Comparison of ENCODE assay signal across 15 mouse cellular contexts in the genomic region with DNA sequence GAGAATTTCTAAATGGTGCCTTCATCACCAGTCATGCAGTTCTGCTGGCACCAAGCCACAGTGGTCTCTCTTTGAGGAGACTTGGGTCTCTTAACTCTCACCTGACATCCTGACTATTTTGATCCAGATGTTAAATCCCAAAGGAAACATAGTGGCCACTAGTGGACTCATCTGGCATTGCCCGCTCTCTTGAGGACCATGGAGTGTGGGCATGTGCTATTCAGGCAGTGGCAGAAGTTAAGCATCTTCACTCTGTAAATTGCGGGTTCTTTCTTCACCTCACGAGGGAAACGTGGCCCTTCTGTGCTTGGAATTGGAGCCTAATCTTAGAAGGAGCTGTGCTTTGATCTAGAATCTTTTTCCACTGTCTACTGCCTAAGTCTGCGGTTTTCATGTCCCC.
DNase-seq lines count a peak whose midpoint lies in the region; ATAC-seq and TF ChIP-seq lines count a peak whose summit lies in the region.
"Had no signal": no experiment of that assay in that cellular context is flagged by ENCODE, and none has a peak within 500 bp of the region (broad histone marks: within the 10 kb centered on the region; RNA-seq: fewer than 3 reads in every experiment).

No protein-coding gene starts in this region.

- no peaks in the 10 kb centered on the region for H3K4me1 ChIP-seq in heart, adult 2 months (ENCODE audit: control insufficient read depth, insufficient read depth, low read length)
- H3K4me1 ChIP-seq in liver, adult 2 months (ENCODE audit: control insufficient read depth, insufficient read depth, low read length): no peaks in the 10 kb centered on the region
- no peaks in the 10 kb centered on the region for H3K4me1 ChIP-seq in liver, embryonic 11.5 days (replicated peaks; ENCODE audit: control insufficient read depth, insufficient read depth, low read length)
- no peaks in the 10 kb centered on the region for H3K4me1 ChIP-seq in cortical plate, adult 2 months (ENCODE audit: control insufficient read depth, insufficient read depth, low read length)
- H3K4me1 ChIP-seq: embryonic facial prominence, embryonic 12.5 days; forebrain, embryonic 12.5 days; limb, embryonic 15.5 days; midbrain, embryonic 12.5 days; neural tube, embryonic 12.5 days had no signal

- no peak overlapping the region for H3K9ac ChIP-seq in heart, adult 2 months (ENCODE audit: low read depth, low read length)
- no peak overlapping the region for H3K9ac ChIP-seq in liver, adult 2 months (ENCODE audit: low read depth, low read length)
- no peak overlapping the region for H3K9ac ChIP-seq in liver, embryonic 11.5 days (ENCODE audit: low read depth, low read length)
- H3K9ac ChIP-seq: embryonic facial prominence, embryonic 12.5 days; forebrain, embryonic 12.5 days; limb, embryonic 15.5 days; midbrain, embryonic 12.5 days; neural tube, embryonic 12.5 days had no signal

- no peak for TF ChIP-seq EP300 in heart, adult 2 months (IDR thresholded peaks at IDR 0.05; ENCODE audit: insufficient read depth, low read depth, low read length)

- TF ChIP-seq POLR2A in heart, adult 2 months (IDR thresholded peaks at IDR 0.05; ENCODE audit: insufficient read depth, low read depth, low read length): no peak
- TF ChIP-seq POLR2A in liver, adult 2 months (IDR thresholded peaks at IDR 0.05; ENCODE audit: extremely low read depth, insufficient read depth, low read length): no peak
- TF ChIP-seq POLR2A in cortical plate, adult 2 months (IDR thresholded peaks at IDR 0.05; ENCODE audit: extremely low read depth, insufficient read depth, low read length): no peak

- ATAC-seq in liver, embryonic 11.5 days (replicated peaks; ENCODE audit: low FRiP score): no peak

- DNase-seq in heart, adult 2 months: no peak
- DNase-seq in heart, postnatal 25 days (ENCODE audit: low spot score): no peak
- DNase-seq in liver, adult 2 months (ENCODE audit: extremely low read depth, low read depth, low spot score): no peak
- no peak for DNase-seq in liver, embryonic 11.5 days (ENCODE audit: low spot score)
- peak; percentile 12 for DNase-seq in 3T3-L1 (ENCODE audit: low read depth, low spot score)
- no peak for DNase-seq in cerebellum, adult 18-20 months
- no peak for DNase-seq in gastrocnemius, postnatal 4 days (ENCODE audit: low spot score in 2 of 2)
- DNase-seq: cerebellum, adult 2 months; right cerebral cortex, postnatal 14 days had no signal

- TF ChIP-seq CTCF in heart, adult 2 months (IDR thresholded peaks at IDR 0.05): peak; percentile 57
- peak; percentile 44; the same call in 1 of the 2 replicates for TF ChIP-seq CTCF in liver, adult 2 months (IDR thresholded peaks at IDR 0.05; ENCODE audit: low read depth, low read length)
- peak; percentile 33 for TF ChIP-seq CTCF in cortical plate, adult 2 months (IDR thresholded peaks at IDR 0.05; ENCODE audit: extremely low read depth, insufficient read depth, low read length)

- no peak overlapping the region for H3K4me3 ChIP-seq in heart, adult 2 months
- H3K4me3 ChIP-seq in liver, adult 2 months (ENCODE audit: insufficient read depth, low read depth, low read length): no peak overlapping the region
- no peak overlapping the region for H3K4me3 ChIP-seq in liver, embryonic 11.5 days (ENCODE audit: low read depth, low read length)
- H3K4me3 ChIP-seq in cortical plate, adult 2 months (ENCODE audit: insufficient read depth, low read length): no peak overlapping the region
- H3K4me3 ChIP-seq: embryonic facial prominence, embryonic 12.5 days; forebrain, embryonic 12.5 days; limb, embryonic 15.5 days; midbrain, embryonic 12.5 days; neural tube, embryonic 12.5 days had no signal

- H3K4me2 ChIP-seq in liver, embryonic 11.5 days: no peak overlapping the region
- H3K4me2 ChIP-seq: embryonic facial prominence, embryonic 12.5 days; forebrain, embryonic 12.5 days; limb, embryonic 15.5 days; midbrain, embryonic 12.5 days; neural tube, embryonic 12.5 days had no signal

- intact Hi-C loops in heart, adult 2 months (cut with DNase I): no loop called here
- intact Hi-C loops in heart, postnatal 25 days (cut with DNase I): no loop called here

- no peaks in the 10 kb centered on the region for H3K36me3 ChIP-seq in heart, adult 2 months (ENCODE audit: control insufficient read depth, insufficient read depth, low read length)
- no peaks in the 10 kb centered on the region for H3K36me3 ChIP-seq in liver, adult 2 months (ENCODE audit: control insufficient read depth, insufficient read depth, low read length)
- no peaks in the 10 kb centered on the region for H3K36me3 ChIP-seq in liver, embryonic 11.5 days (ENCODE audit: control insufficient read depth, insufficient read depth, low read length)
- H3K36me3 ChIP-seq: embryonic facial prominence, embryonic 12.5 days; forebrain, embryonic 12.5 days; limb, embryonic 15.5 days; midbrain, embryonic 12.5 days; neural tube, embryonic 12.5 days had no signal

- H3K79me2 ChIP-seq in heart, adult 2 months (replicated peaks; ENCODE audit: control insufficient read depth, insufficient read depth, low read length): no peaks in the 10 kb centered on the region
- H3K79me2 ChIP-seq in liver, adult 2 months (ENCODE audit: control insufficient read depth, insufficient read depth, low read length): no peaks in the 10 kb centered on the region

- 67% methylated on average over 5 of the region's 5 CpGs for WGBS in heart, adult 2 months
- 78% methylated on average over 5 of the region's 5 CpGs for WGBS in liver, adult 2 months
- WGBS in liver, embryonic 11.5 days: 73% methylated on average over 5 of the region's 5 CpGs

- H3K27me3 ChIP-seq in heart, adult 2 months (ENCODE audit: control insufficient read depth, insufficient read depth, low read length): no peaks in the 10 kb centered on the region
- H3K27me3 ChIP-seq in liver, adult 2 months (ENCODE audit: control insufficient read depth, insufficient read depth, low read length): no peaks in the 10 kb centered on the region
- H3K27me3 ChIP-seq in liver, embryonic 11.5 days (replicated peaks; ENCODE audit: control insufficient read depth, insufficient read depth, low read length): no peaks in the 10 kb centered on the region
- H3K27me3 ChIP-seq: embryonic facial prominence, embryonic 12.5 days; forebrain, embryonic 12.5 days; midbrain, embryonic 12.5 days; neural tube, embryonic 12.5 days had no signal

- H3K27ac ChIP-seq in heart, adult 2 months: no peak overlapping the region
- H3K27ac ChIP-seq in liver, adult 2 months (replicated peaks; ENCODE audit: insufficient read depth, low read depth, low read length): no peak overlapping the region
- H3K27ac ChIP-seq in liver, embryonic 11.5 days (ENCODE audit: low read depth, low read length): no peak overlapping the region
- H3K27ac ChIP-seq in cortical plate, adult 2 months (ENCODE audit: insufficient read depth, low read length): no peak overlapping the region
- H3K27ac ChIP-seq: embryonic facial prominence, embryonic 12.5 days; forebrain, embryonic 12.5 days; limb, embryonic 15.5 days; midbrain, embryonic 12.5 days; neural tube, embryonic 12.5 days had no signal

- H3K9me3 ChIP-seq in liver, embryonic 11.5 days (ENCODE audit: control insufficient read depth, low read length): no peaks in the 10 kb centered on the region
- H3K9me3 ChIP-seq: embryonic facial prominence, embryonic 12.5 days; forebrain, embryonic 12.5 days; limb, embryonic 15.5 days; midbrain, embryonic 12.5 days; neural tube, embryonic 12.5 days had no signal
